Mouse (Mus musculus): Measurements from ENCODE around the gene Mybpc3.

Mybpc3 gene

GRCm38 (mm10) chr2:91169587-91170322, 51.8 kb downstream of the Mybpc3 start:
- DNase-seq (ENCODE audit: low spot score): no peak

GRCm38 (mm10) chr2:91175490-91175889, 57.5 kb downstream of the Mybpc3 start:
- no peak for DNase-seq (ENCODE audit: low spot score)

DNA sequence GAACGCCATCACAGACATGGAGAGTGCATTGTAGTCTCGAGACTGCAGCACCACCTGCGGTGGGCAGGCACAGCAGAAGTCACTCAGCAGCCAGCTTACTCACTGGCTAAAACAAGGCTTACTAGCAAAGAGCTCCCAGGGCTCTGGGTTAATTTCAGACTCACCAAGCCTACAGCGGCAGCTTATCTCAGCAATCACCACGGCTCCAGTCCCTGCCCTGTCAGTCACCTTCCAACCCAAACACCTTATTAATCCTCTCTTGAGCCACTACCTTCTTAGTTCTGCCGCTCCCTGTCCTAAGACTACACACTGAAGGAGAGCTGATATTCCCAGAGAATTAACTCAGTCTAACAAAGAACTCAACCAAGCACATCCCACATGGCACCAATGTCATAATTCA, 58.3 kb downstream of the Mybpc3 start:
- no peak for DNase-seq (ENCODE audit: low spot score)

- DNase-seq (ENCODE audit: low spot score): no peak
Measured at GRCm38 (mm10) chr2:91179825-91180224, 61.9 kb downstream of the Mybpc3 start.

- DNase-seq (ENCODE audit: low spot score): no peak
Measured at GRCm38 (mm10) chr2:91180706-91181105, 62.8 kb downstream of the Mybpc3 start.

DNA sequence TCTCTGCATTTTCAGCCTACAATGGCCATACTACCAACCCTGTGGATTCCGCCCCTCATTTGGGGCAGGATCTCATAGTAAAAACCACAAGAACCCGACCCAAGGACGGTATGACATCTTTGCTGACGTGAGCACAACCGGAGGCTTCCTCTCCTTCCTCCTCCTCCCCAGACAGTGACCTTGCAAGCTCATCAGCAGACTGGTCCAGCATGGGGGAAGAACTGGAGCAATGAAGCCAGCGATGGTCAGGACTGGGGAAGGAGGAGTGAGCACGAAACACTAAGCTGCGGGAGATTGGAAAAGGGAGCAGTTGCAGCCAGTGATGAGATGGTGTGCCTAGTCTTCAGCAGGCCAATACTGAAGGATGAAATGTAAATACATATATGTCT, 64.1 kb downstream of the Mybpc3 start:
- no peak for DNase-seq (ENCODE audit: low spot score)

- DNase-seq (ENCODE audit: low spot score): peak; percentile 74
Measured at GRCm38 (mm10) chr2:91182405-91183147, 64.6 kb downstream of the Mybpc3 start.

GRCm38 (mm10) chr2:91183148-91183513, 65.2 kb downstream of the Mybpc3 start:
- DNase-seq (ENCODE audit: low spot score): peak; percentile 89

GRCm38 (mm10) chr2:91183711-91184405, 65.9 kb downstream of the Mybpc3 start, which contains the start of gene Madd:
Madd (minus strand) TSS chr2:91183837.
- DNase-seq (ENCODE audit: low spot score): no peak

All from ovary, postnatal 36 days (tissue).